Mouse (Mus musculus) bone marrow, adult 2 months (tissue): Measurements from ENCODE around the gene Stoml3.

Experiments used
- CTCF ChIP-seq: fragments of 200-500 bp; IDR thresholded peaks from 2 replicates; pipeline ENCODE4 v1.5.1; 2011; ENCODE audit warnings: low read length, control low read depth; ENCODE audit not compliant: control insufficient read depth, insufficient read depth
- POLR2A ChIP-seq: fragments of 200-500 bp; IDR thresholded peaks from 2 replicates; pipeline ENCODE4 v1.6.1; 2011; ENCODE audit warnings: low read depth, mild to moderate bottlenecking, control low read depth, low read length, borderline replicate concordance; ENCODE audit not compliant: control insufficient read depth

- TF ChIP-seq POLR2A: no peak
- no peak for TF ChIP-seq CTCF
Measured at GRCm38 (mm10) chr3:53463765-53464114, 24.7 kb upstream of the Stoml3 start.
